9 mouse cellular contexts compared by ENCODE assay signal in genomic region chr14:55576376-55576775, GRCm38 (mm10). TPM values are rescaled to one million over a fixed set of nuclear protein-coding genes. Genes with fewer than 3 reads are reported as not detected.
DNase-seq lines count a peak whose midpoint lies in the region; ATAC-seq and TF ChIP-seq lines count a peak whose summit lies in the region.
"Had no signal": no experiment of that assay in that cellular context is flagged by ENCODE, and none has a peak within 500 bp of the region (broad histone marks: within the 10 kb centered on the region; RNA-seq: fewer than 3 reads in every experiment).

No protein-coding gene starts in this region.

- DNase-seq in kidney, adult 9 months = peak; percentile 42
- DNase-seq in kidney, adult 11 months = no peak
- peak; percentile 55 for DNase-seq in lung, postnatal 0 days (ENCODE audit: low spot score)
- DNase-seq in ovary, adult 18-20 months (ENCODE audit: low spot score) = no peak
- DNase-seq in MN1 (ENCODE audit: low spot score) = no peak

- TF ChIP-seq CTCF in bone marrow, adult 2 months (IDR thresholded peaks at IDR 0.05; ENCODE audit: control insufficient read depth, insufficient read depth, low read length) = no peak
- no peak for TF ChIP-seq CTCF in lung, postnatal 0 days (IDR thresholded peaks at IDR 0.05)

- H3K27me3 ChIP-seq in heart, embryonic 14.5 days (ENCODE audit: control insufficient read depth, insufficient read depth, low read length) = no peaks in the 10 kb centered on the region
- H3K27me3 ChIP-seq in lung, postnatal 0 days (replicated peaks; ENCODE audit: insufficient read depth, low read length) = no peaks in the 10 kb centered on the region
- H3K27me3 ChIP-seq in forebrain, embryonic 12.5 days = no peaks in the 10 kb centered on the region

- no peak for TF ChIP-seq POLR2A in bone marrow, adult 2 months (IDR thresholded peaks at IDR 0.05; ENCODE audit: borderline replicate concordance, control insufficient read depth, low read depth, low read length)

- H3K4me1 ChIP-seq in bone marrow, adult 2 months (ENCODE audit: control insufficient read depth, insufficient read depth, low read length) = no peaks in the 10 kb centered on the region; the same call in 1 of the 2 replicates
- peaks cover 17 to 37% of the 10 kb centered on the region in 2 experiments; a peak in 3 of 4 replicates for H3K4me1 ChIP-seq in heart, embryonic 14.5 days (ENCODE audit: control insufficient read depth in 2 of 2, insufficient read depth in 2 of 2, low read length in 2 of 2)
- peaks cover 3% of the 10 kb centered on the region; the same call in 1 of the 2 replicates for H3K4me1 ChIP-seq in lung, postnatal 0 days (ENCODE audit: insufficient read depth, low read depth, low read length)
- H3K4me1 ChIP-seq in forebrain, embryonic 12.5 days = peaks cover 12% of the 10 kb centered on the region

- no peak for TF ChIP-seq EP300 in lung, postnatal 0 days (IDR thresholded peaks at IDR 0.05)

- H3K9me3 ChIP-seq in heart, embryonic 14.5 days (ENCODE audit: control insufficient read depth, low read length) = no peaks in the 10 kb centered on the region
- H3K9me3 ChIP-seq in lung, postnatal 0 days (ENCODE audit: low read length) = no peaks in the 10 kb centered on the region
- no peaks in the 10 kb centered on the region for H3K9me3 ChIP-seq in forebrain, embryonic 12.5 days
- H3K9me3 ChIP-seq: hindbrain, embryonic 10.5 days had no signal

- no peak for ATAC-seq in heart, embryonic 14.5 days (ENCODE audit: insufficient number of reproducible peaks, insufficient read depth, low FRiP score, low read depth)
- peak; percentile 11; the same call in 1 of the 2 replicates for ATAC-seq in lung, postnatal 0 days
- ATAC-seq in forebrain, embryonic 12.5 days (ENCODE audit: low FRiP score) = no peak

- 39% methylated on average over 16 of the region's 16 CpGs for WGBS in bone marrow, adult 2 months
- WGBS in heart, embryonic 14.5 days = 46% methylated on average over 16 of the region's 16 CpGs
- WGBS in lung, postnatal 0 days = 46% methylated on average over 16 of the region's 16 CpGs
- WGBS in forebrain, embryonic 12.5 days = 86% methylated on average over 16 of the region's 16 CpGs

- peak overlapping the region; percentile 66 for H3K4me2 ChIP-seq in heart, embryonic 14.5 days (ENCODE audit: low read length)
- no peak overlapping the region for H3K4me2 ChIP-seq in lung, postnatal 0 days (replicated peaks; ENCODE audit: low read depth, low read length)
- no peak overlapping the region for H3K4me2 ChIP-seq in forebrain, embryonic 12.5 days

- peak overlapping the region; percentile 77 for H3K9ac ChIP-seq in heart, embryonic 14.5 days (ENCODE audit: low read length)
- H3K9ac ChIP-seq in lung, postnatal 0 days (replicated peaks; ENCODE audit: low read depth) = no peak overlapping the region; the same call in 1 of the 2 replicates
- no peak overlapping the region for H3K9ac ChIP-seq in forebrain, embryonic 12.5 days

- no peak overlapping the region for H3K4me3 ChIP-seq in bone marrow, adult 2 months (replicated peaks; ENCODE audit: control insufficient read depth, low read depth, low read length)
- peak overlapping the region; percentile 41 to 60 for H3K4me3 ChIP-seq in heart, embryonic 14.5 days (ENCODE audit: control insufficient read depth in 1 of 2, insufficient read depth in 1 of 2, low read depth in 1 of 2, low read length in 2 of 2)
- H3K4me3 ChIP-seq in lung, postnatal 0 days (ENCODE audit: low read depth, low read length) = no peak overlapping the region
- no peak overlapping the region for H3K4me3 ChIP-seq in forebrain, embryonic 12.5 days (replicated peaks)
- H3K4me3 ChIP-seq: hindbrain, embryonic 10.5 days had no signal

- peak overlapping the region; percentile 77 for H3K27ac ChIP-seq in bone marrow, adult 2 months (ENCODE audit: control insufficient read depth, insufficient read depth, low read depth, low read length, poor library complexity)
- H3K27ac ChIP-seq in heart, embryonic 14.5 days (replicated peaks in 1 of 2; ENCODE audit: control insufficient read depth in 1 of 2, insufficient read depth in 1 of 2, low read depth in 2 of 2, low read length in 2 of 2) = peak overlapping the region; percentile 98 to 99
- peak overlapping the region; percentile 59; the same call in 1 of the 2 replicates for H3K27ac ChIP-seq in lung, postnatal 0 days (ENCODE audit: low read length)
- no peak overlapping the region for H3K27ac ChIP-seq in forebrain, embryonic 12.5 days
- H3K27ac ChIP-seq: hindbrain, embryonic 10.5 days had no signal

- H3K36me3 ChIP-seq in heart, embryonic 14.5 days (ENCODE audit: control insufficient read depth, insufficient read depth, low read length) = peaks cover 17% of the 10 kb centered on the region
- H3K36me3 ChIP-seq in lung, postnatal 0 days (ENCODE audit: insufficient read depth, low read length) = peaks cover 12% of the 10 kb centered on the region; the same call in 1 of the 2 replicates
- peaks cover 13% of the 10 kb centered on the region for H3K36me3 ChIP-seq in forebrain, embryonic 12.5 days (replicated peaks)

RNA-seq across cellular contexts. Expression of gene Fitm1, which starts 1.0 kb away (rescaled TPM):
- polyA plus RNA-seq in bone marrow, adult 2 months (2011; ENCODE audit: insufficient read depth, insufficient read length, low replicate concordance, missing spikeins) = not detected in 2 replicates
- polyA plus RNA-seq in heart, embryonic 14.5 days (2014; fragmentation: Nextera tagmentation; extraction: Ambion mirVana) = 97.6 and 102 TPM in 2 replicates
- polyA plus RNA-seq in lung, postnatal 0 days (2015; fragmentation: Nextera tagmentation; extraction: Ambion mirVana) = 1.3 and 1.5 TPM in 2 replicates
- polyA plus RNA-seq in forebrain, embryonic 12.5 days (2016; fragmentation: Nextera tagmentation; extraction: Ambion mirVana) = 0.20 TPM in 1 of 2 replicates, not detected in the other

RNA-seq across cellular contexts. Expression of gene Psme1, which starts 1.5 kb away (rescaled TPM):
- 187 and 268 TPM in 2 replicates for polyA plus RNA-seq in bone marrow, adult 2 months (2011; ENCODE audit: insufficient read depth, insufficient read length, low replicate concordance, missing spikeins)
- polyA plus RNA-seq in heart, embryonic 14.5 days (2014; fragmentation: Nextera tagmentation; extraction: Ambion mirVana) = 224 and 250 TPM in 2 replicates
- 215 and 219 TPM in 2 replicates for polyA plus RNA-seq in lung, postnatal 0 days (2015; fragmentation: Nextera tagmentation; extraction: Ambion mirVana)
- polyA plus RNA-seq in forebrain, embryonic 12.5 days (2016; fragmentation: Nextera tagmentation; extraction: Ambion mirVana) = 117 and 119 TPM in 2 replicates

RNA-seq across cellular contexts. Expression of gene Emc9, which starts 8.7 kb away (rescaled TPM):
- 12.3 and 48.5 TPM in 2 replicates for polyA plus RNA-seq in bone marrow, adult 2 months (2011; ENCODE audit: insufficient read depth, insufficient read length, low replicate concordance, missing spikeins)
- 22.6 and 22.7 TPM in 2 replicates for polyA plus RNA-seq in heart, embryonic 14.5 days (2014; fragmentation: Nextera tagmentation; extraction: Ambion mirVana)
- 18.3 and 18.9 TPM in 2 replicates for polyA plus RNA-seq in lung, postnatal 0 days (2015; fragmentation: Nextera tagmentation; extraction: Ambion mirVana)
- 3.7 and 6.0 TPM in 2 replicates for polyA plus RNA-seq in forebrain, embryonic 12.5 days (2016; fragmentation: Nextera tagmentation; extraction: Ambion mirVana)

RNA-seq across cellular contexts. Expression of gene Psme2, which starts 14.5 kb away (rescaled TPM):
- 152 and 175 TPM in 2 replicates for polyA plus RNA-seq in bone marrow, adult 2 months (2011; ENCODE audit: insufficient read depth, insufficient read length, low replicate concordance, missing spikeins)
- 225 and 229 TPM in 2 replicates for polyA plus RNA-seq in heart, embryonic 14.5 days (2014; fragmentation: Nextera tagmentation; extraction: Ambion mirVana)
- polyA plus RNA-seq in lung, postnatal 0 days (2015; fragmentation: Nextera tagmentation; extraction: Ambion mirVana) = 308 and 312 TPM in 2 replicates
- 199 and 201 TPM in 2 replicates for polyA plus RNA-seq in forebrain, embryonic 12.5 days (2016; fragmentation: Nextera tagmentation; extraction: Ambion mirVana)

RNA-seq across cellular contexts. Expression of gene Rnf31, which starts 15.1 kb away (rescaled TPM):
- polyA plus RNA-seq in bone marrow, adult 2 months (2011; ENCODE audit: insufficient read depth, insufficient read length, low replicate concordance, missing spikeins) = 79.5 and 160 TPM in 2 replicates
- 12.7 and 13.1 TPM in 2 replicates for polyA plus RNA-seq in heart, embryonic 14.5 days (2014; fragmentation: Nextera tagmentation; extraction: Ambion mirVana)
- polyA plus RNA-seq in lung, postnatal 0 days (2015; fragmentation: Nextera tagmentation; extraction: Ambion mirVana) = 17.4 and 24.1 TPM in 2 replicates
- polyA plus RNA-seq in forebrain, embryonic 12.5 days (2016; fragmentation: Nextera tagmentation; extraction: Ambion mirVana) = 18.2 and 20.8 TPM in 2 replicates

Comparison
In these comparisons a context has a peak if more than half of its experiments do, and no peak if none do; other contexts are left out.
1. DNase-seq: peak in kidney, adult 9 months (single experiment) and lung, postnatal 0 days (single experiment); none in kidney, adult 11 months (single experiment), ovary, adult 18-20 months (single experiment) and MN1 (single experiment).
2. H3K4me3 ChIP-seq: peak in heart, embryonic 14.5 days (2 of 2); none in bone marrow, adult 2 months (single experiment), lung, postnatal 0 days (single experiment) and forebrain, embryonic 12.5 days (single experiment).
3. RNA of gene Fitm1, which starts 1.0 kb away (polyA plus RNA-seq): 97.6 to 102 TPM in heart, embryonic 14.5 days; 1.3 to 1.5 TPM in lung, postnatal 0 days, not detected in bone marrow, adult 2 months and 0.20 TPM in forebrain, embryonic 12.5 days; every median in the first group is over 10 times any median in the second.